Mouse (Mus musculus) NIH3T3 (cell line): ENCODE results near the gene Cap2.

Experiments used
- DNase-seq: peaks from one replicate; pipeline ENCODE4 v3.0.0-alpha.2; 2012; ENCODE audit warnings: low read depth

The Cap2 gene

GRCm38 (mm10) chr13:46695296-46695908 lies 193.8 kb downstream of the Cap2 start:
- no peak for DNase-seq

- no peak for DNase-seq
Measured at GRCm38 (mm10) chr13:46695932-46696331, 194.3 kb downstream of the Cap2 start.

GRCm38 (mm10) chr13:46696788-46697187 lies 195.1 kb downstream of the Cap2 start:
- DNase-seq = no peak

GRCm38 (mm10) chr13:46699372-46699771 lies 197.7 kb downstream of the Cap2 start:
- DNase-seq = no peak
